Comparison of ENCODE assay signal across 20 mouse cellular contexts in the genomic region with DNA sequence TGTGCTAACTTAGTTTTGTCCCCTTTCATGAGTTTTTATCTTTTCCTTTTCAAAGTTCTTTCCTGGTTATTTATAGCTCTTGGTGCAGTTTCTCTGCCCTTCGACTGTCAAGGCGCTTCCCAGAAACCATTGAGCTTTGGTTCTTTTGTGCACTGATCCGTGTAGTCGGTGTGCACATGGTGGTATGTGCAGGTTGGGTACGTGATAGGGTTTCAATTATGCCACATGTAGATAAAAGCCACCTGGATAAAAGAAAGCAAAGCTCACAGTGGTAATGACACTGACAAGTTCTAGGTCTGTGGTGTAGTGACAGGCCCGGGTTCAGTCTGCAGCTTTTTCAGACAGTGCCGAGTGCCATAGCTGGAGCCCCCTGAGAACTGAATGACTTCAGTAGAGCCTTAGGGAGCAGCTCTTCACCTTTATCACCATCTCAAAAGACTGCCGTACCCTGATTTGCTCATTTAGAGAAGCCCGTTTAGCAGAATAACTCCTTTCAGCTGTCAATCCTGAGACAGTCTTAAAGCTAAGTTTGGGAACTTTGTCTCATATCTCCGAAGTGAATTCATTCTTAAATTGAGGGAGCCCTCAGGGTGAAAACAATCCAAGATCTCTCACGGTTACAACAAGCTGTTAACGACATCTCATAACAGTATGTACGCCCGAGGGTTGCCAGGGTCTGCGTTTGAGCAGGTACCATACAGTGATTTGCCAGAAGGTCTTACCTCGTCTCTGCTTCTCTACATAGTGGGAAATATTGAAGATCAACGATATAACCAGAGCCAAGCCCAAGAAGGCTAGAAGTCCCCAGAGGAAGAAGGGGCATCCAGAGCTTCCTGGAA. TPM values are rescaled to one million over a fixed set of nuclear protein-coding genes. Genes with fewer than 3 reads are reported as not detected.
"Had no signal": no experiment of that assay in that cellular context is flagged by ENCODE, and none has a peak within 500 bp of the region (broad histone marks: within the 10 kb centered on the region; RNA-seq: fewer than 3 reads in every experiment).

No protein-coding gene starts in this region.

- H3K36me3 ChIP-seq: limb, embryonic 13.5 days; midbrain, embryonic 12.5 days; stomach, embryonic 15.5 days had no signal

- H3K4me3 ChIP-seq: limb, embryonic 13.5 days; midbrain, embryonic 12.5 days; stomach, embryonic 15.5 days had no signal

- H3K4me1 ChIP-seq: stomach, embryonic 15.5 days had no signal

- H3K9me3 ChIP-seq: limb, embryonic 13.5 days; midbrain, embryonic 12.5 days; stomach, embryonic 15.5 days had no signal

- DNase-seq: left cerebral cortex, postnatal 4 days; lung, adult 18-20 months; right cerebral cortex, postnatal 14 days; thymus, adult 2 months; thymus, postnatal 25 days had no signal

- H3K27ac ChIP-seq: limb, embryonic 13.5 days; liver, embryonic 14.5 days; midbrain, embryonic 12.5 days; stomach, embryonic 15.5 days had no signal

- ATAC-seq: intestine, embryonic 16.5 days had no signal

- H3K9ac ChIP-seq: limb, embryonic 13.5 days; liver, embryonic 14.5 days; midbrain, embryonic 12.5 days; stomach, embryonic 15.5 days had no signal

- H3K4me2 ChIP-seq: limb, embryonic 13.5 days; midbrain, embryonic 12.5 days; stomach, embryonic 15.5 days had no signal

- H3K27me3 ChIP-seq: limb, embryonic 13.5 days; midbrain, embryonic 12.5 days; stomach, embryonic 15.5 days had no signal

RNA-seq across cellular contexts. Expression of a gene that starts 11.0 kb away (rescaled TPM):
- total RNA-seq: liver, adult 2 months had no signal
- polyA plus RNA-seq: limb, embryonic 13.5 days; liver, embryonic 14.5 days; midbrain, embryonic 12.5 days had no signal

RNA-seq across cellular contexts. Expression of a gene that starts 55.8 kb away (rescaled TPM):
- total RNA-seq: layer of hippocampus, adult 8-10 months; layer of hippocampus, postnatal 14 days; left cerebral cortex, adult 18-20 months; left cerebral cortex, postnatal 10 days; left cerebral cortex, postnatal 4 days; liver, adult 2 months; megakaryocyte-erythroid progenitor cell, adult 5-6 weeks had no signal
- polyA plus RNA-seq: intestine, embryonic 16.5 days; limb, embryonic 13.5 days; liver, adult 2 months; liver, embryonic 14.5 days; midbrain, embryonic 12.5 days; neural tube, embryonic 14.5 days; spleen, adult 2 months; stomach, embryonic 15.5 days; testis, adult 2 months; urinary bladder, adult 2 months had no signal
